Mouse (Mus musculus) limb, embryonic 11.5 days (tissue): ENCODE data around the gene Gnat1. TPM values are rescaled to one million over a fixed set of nuclear protein-coding genes. Genes with fewer than 3 reads are reported as not detected.
A peak's percentile ranks its signal among the peaks of the same experiment; 100 is the strongest.
"Not testable (repeated sequence)": the region's sequence is repeated elsewhere in the genome, so short reads cannot be mapped to it uniquely, and the experiment has no call there.

Experiments used
- ATAC-seq: fragments of 200-750 bp; cut with Nextera tagmentation; 2 replicates; pipeline ENCODE4 v1.8.0; 2017; ENCODE audit warnings: low read depth; ENCODE audit not compliant: insufficient number of reproducible peaks, low FRiP score, low TSS enrichment
- DNase-seq: peaks from one replicate; pipeline ENCODE4 v3.0.0-alpha.2; 2015; ENCODE audit warnings: low spot score
- H3K27ac ChIP-seq: fragments of 300-500 bp; sonication (generic); replicated peaks from 2 replicates; pipeline ENCODE4 v1.5.1; 2014; ENCODE audit warnings: low read depth, mild to moderate bottlenecking, low read length
- H3K27me3 ChIP-seq: fragments of 300-500 bp; sonication (generic); 2 replicates; pipeline ENCODE4 v1.6.1; 2014; ENCODE audit warnings: mild to moderate bottlenecking, low read length, mixed read lengths; ENCODE audit not compliant: control insufficient read depth, insufficient read depth
- H3K36me3 ChIP-seq: fragments of 300-500 bp; sonication (generic); 2 replicates; pipeline ENCODE4 v1.6.1; 2014; ENCODE audit warnings: mild to moderate bottlenecking, low read length, moderate library complexity, mixed read lengths; ENCODE audit not compliant: control insufficient read depth, insufficient read depth
- H3K4me1 ChIP-seq: fragments of 300-500 bp; sonication (generic); 2 replicates; pipeline ENCODE4 v1.6.1; 2014; ENCODE audit warnings: low read length, mixed read lengths; ENCODE audit not compliant: control insufficient read depth, insufficient read depth
- H3K4me2 ChIP-seq: fragments of 300-500 bp; sonication (generic); 2 replicates; pipeline ENCODE4 v1.6.1; 2014; ENCODE audit warnings: low read depth, mild to moderate bottlenecking, moderate library complexity; ENCODE audit not compliant: severe bottlenecking
- H3K4me3 ChIP-seq: fragments of 300-500 bp; sonication (generic); 2 replicates; pipeline ENCODE4 v1.5.1; 2014; ENCODE audit warnings: low read depth, low read length
- H3K9ac ChIP-seq: fragments of 300-500 bp; sonication (generic); 2 replicates; pipeline ENCODE4 v1.6.1; 2014; ENCODE audit warnings: mild to moderate bottlenecking, low read length
- H3K9me3 ChIP-seq: fragments of 300-500 bp; sonication (generic); 2 replicates; pipeline ENCODE4 v1.6.1; 2016; ENCODE audit warnings: low read length; ENCODE audit not compliant: control insufficient read depth
- WGBS: fragments of 180-500 bp; shearing (Covaris S2); extraction: QIAGEN DNeasy Blood & Tissue Kit; methylation state at CpG from one replicate; pipeline ENCODE4 v1.1.7; 2014; 5-methylcytosine and 5-hydroxymethylcytosine counted together
- polyA plus RNA-seq: library from polyadenylated mRNA; unstranded; fragments of >200 nt; fragmentation: Nextera tagmentation; extraction: Ambion mirVana; gene quantifications from 2 replicates; pipeline ENCODE4 v1.2.1, GENCODE M21; 2014

Gene Gnat1
- polyA plus RNA-seq, 1 experiment from 2014 or later, result 1.7 TPM

DNA sequence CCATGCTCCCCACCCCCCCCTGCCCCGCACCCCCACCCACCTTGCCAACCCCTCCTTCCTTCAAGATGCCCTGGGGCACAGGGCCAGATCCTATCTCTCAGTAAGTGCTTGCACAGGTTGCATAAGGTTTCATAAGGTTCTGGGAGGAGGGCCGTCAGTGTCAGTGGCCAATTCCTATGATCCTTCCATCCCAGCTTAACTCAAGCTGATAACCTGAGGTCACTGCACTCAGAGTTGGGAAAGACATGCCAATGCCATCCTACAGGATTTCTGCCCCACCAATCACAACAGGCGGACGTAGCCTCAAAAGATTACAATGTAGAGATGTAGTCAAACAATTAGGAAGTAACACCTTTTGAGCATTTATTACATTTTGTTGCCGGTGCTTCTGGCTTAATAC lies 8.9 kb upstream of the Gnat1 start:
- H3K9ac ChIP-seq, result no peak overlapping the region
- 90% methylated on average over 5 of the region's 5 CpGs for WGBS
- DNase-seq, result no peak
- ATAC-seq, result no peak
- H3K4me3 ChIP-seq, result no peak overlapping the region
- no peaks in the 10 kb centered on the region for H3K9me3 ChIP-seq
- H3K4me2 ChIP-seq, result no peak overlapping the region
- H3K27ac ChIP-seq, result no peak overlapping the region
- H3K27me3 ChIP-seq, result no peaks in the 10 kb centered on the region
- H3K4me1 ChIP-seq, result no peaks in the 10 kb centered on the region
- H3K36me3 ChIP-seq, result peaks cover 33% of the 10 kb centered on the region

DNA sequence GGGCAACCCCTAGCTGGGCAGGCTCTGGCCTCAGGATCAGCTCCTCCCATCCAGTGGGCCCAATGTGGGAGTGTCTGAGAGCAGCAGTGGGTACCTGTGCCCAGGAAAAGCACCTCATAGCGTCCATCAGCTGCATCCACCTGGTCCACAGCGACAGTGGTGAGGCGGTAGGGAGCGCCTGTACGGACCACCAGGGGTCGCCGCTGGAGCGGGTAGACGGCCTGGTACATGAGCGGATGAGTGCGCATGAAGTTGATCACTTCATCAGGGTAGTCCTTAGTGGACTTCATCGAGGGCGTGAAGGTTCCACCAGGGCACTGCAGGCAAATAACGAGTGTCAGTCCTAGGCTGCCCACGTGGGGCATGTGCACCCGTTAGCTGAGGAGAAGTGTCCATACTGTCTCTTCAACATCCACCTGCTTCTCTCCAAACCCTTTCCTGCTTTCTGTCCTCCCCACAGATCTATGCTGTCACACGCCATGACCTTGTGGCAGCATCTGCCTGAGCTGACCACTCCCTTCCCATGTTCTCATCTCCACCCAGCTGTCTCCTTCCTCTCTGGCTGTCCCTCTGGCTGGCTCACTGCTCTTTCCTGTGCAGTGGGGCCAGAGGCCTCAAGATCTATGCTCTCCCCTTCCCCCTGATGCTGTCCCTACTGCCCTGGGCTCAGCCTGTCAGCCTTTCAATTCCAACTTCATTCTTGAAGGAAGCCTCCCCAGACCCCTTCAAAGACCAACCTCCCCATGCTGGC lies 5.9 kb upstream of the Gnat1 start:
- WGBS, result 36% methylated on average over 17 of the region's 17 CpGs
- peak; percentile 81 for DNase-seq
- ATAC-seq, result no peak
- H3K36me3 ChIP-seq, result peaks cover 28% of the 10 kb centered on the region
- H3K9ac ChIP-seq, result no peak overlapping the region
- no peaks in the 10 kb centered on the region for H3K4me1 ChIP-seq
- no peaks in the 10 kb centered on the region for H3K27me3 ChIP-seq
- no peak overlapping the region for H3K4me3 ChIP-seq
- H3K4me2 ChIP-seq, result no peak overlapping the region
- no peak overlapping the region for H3K27ac ChIP-seq
- no peaks in the 10 kb centered on the region for H3K9me3 ChIP-seq

DNA sequence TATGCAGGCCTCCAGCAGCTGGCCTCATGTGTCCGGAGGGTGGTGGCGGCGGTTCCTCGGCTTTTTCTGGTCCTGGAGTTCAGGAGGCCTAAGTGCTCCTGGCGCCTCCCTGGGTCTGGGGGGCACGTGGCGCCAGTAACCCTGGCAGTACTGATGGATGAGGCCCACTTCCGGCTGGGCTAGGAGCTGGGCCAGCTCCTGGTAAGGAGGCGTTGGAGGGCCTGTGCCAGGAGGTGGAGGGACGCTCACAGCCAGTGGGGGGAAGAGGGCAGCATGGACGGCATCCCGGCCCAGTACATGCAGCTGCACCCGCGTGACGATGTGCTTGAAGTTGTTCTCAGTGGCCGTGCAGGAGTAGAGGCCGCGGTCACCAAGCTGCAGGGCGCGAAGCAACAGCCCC lies 2.9 kb upstream of the Gnat1 start:
- H3K27me3 ChIP-seq, result peaks cover 2% of the 10 kb centered on the region
- no peak overlapping the region for H3K27ac ChIP-seq
- DNase-seq (no peak), ATAC-seq (no peak)
- H3K4me2 ChIP-seq, result no peak overlapping the region
- H3K9ac ChIP-seq, result no peak overlapping the region
- H3K36me3 ChIP-seq, result peaks cover 20% of the 10 kb centered on the region
- no peak overlapping the region for H3K4me3 ChIP-seq
- WGBS, result 86% methylated on average over 20 of the region's 20 CpGs
- no peaks in the 10 kb centered on the region for H3K4me1 ChIP-seq
- no peaks in the 10 kb centered on the region for H3K9me3 ChIP-seq

DNA sequence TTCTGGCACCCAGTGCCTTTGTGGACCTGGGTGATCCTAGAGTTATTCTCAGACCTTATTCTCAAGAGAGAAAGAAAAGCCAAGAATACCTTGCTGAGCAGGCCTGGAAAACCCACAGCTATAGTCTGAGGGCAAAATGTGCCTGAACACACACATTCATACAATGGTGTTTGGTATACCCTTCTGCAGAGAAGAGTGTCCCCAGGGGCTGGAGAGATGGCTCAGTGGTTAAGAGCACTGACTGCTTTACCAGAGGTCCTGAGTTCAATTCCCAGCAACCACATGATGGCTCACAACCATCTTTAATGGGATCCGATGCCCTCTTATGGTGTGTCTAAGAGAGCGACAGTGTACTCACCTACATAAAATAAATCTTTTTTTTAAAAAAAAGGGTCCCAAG lies 651 bp downstream of the Gnat1 start:
- Histone ChIP-seq H3K4me1 (0 out of 2 replicates have a peak, but pooled peaks cover 3% of the 10 kb centered on the region), H3K27me3 (peaks cover 17% of the 10 kb centered on the region), H3K27ac (no peak overlapping the region), H3K9ac (no peak overlapping the region), H3K4me3 (no peak overlapping the region), H3K4me2 (no peak overlapping the region), H3K9me3 (no peaks in the 10 kb centered on the region), H3K36me3 (peaks cover 12% of the 10 kb centered on the region)
- WGBS, result 95% methylated on average over 2 of the region's 2 CpGs
- ATAC-seq, result no peak
- DNase-seq, result no peak

DNA sequence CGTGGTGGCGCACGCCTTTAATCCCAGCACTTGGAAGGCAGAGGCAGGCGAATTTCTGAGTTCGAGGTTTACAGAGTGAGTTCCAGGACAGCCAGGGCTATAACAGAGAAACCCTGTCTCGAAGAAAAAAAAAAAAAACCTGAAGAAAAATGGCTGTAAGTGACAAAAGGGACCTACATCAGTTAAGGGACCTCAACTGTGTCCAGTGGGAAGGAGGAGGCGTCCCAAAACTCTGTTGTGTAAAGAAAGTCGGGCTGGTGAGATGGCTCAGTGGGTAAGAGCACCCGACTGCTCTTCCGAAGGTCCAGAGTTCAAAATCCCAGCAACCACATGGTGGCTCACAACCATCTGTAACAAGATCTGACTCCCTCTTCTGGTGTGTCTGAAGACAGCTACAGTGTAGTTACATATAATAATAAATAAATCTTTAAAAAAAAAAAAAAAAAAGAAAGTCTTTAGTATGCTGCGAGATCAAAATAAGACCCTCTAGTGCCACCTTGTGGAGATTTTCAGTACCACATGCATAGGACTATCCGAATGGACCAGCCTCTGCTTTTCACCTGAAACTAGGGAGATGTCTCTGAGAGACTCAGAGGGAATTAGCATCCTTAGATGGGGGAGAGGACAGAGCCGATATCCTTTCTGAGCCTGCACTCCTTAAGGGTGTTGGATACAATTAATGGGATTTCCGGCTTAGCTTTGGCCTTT lies 1.5 kb downstream of the Gnat1 start:
- not testable (repeated sequence) for H3K4me2 ChIP-seq, H3K4me1 ChIP-seq, H3K9me3 ChIP-seq, H3K9ac ChIP-seq, H3K4me3 ChIP-seq, H3K27ac ChIP-seq, H3K36me3 ChIP-seq, ATAC-seq
- peaks cover 17% of the 10 kb centered on the region for H3K27me3 ChIP-seq
- peak; percentile 87 for DNase-seq
- WGBS, result 36% methylated on average over 14 of the region's 14 CpGs

DNA sequence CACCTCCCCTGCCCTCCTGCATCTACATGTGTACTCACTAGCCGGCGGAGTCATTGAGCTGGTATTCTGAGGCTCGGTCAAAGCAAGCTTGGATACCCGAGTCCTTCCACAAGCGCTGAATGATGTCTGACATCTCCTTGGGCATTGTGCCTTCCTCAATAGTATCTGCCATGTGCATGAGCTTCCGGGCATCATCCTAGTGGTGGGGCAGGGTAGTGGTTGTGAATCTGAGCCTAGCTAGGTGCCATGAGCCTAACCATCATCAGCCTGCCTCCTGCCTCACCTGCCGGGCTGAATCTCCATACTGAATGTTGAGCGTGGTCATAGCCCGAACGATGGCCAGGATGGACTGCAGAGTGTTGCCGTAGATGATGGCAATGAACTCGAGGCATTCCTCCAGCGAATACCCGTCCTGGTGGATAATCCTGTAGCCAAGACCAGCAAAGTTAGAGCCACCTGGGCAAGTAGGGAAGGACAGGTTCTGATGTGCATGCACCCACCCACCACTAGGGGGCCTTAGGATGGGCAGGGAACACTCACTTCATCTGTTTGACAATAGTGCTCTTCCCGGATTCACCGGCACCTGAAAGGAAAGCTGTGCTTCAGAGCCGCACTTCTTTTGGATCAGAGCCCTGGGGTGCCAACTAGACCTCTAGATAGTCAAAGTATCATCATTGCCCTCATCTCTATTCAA lies 2.3 kb downstream of the Gnat1 start:
- WGBS, result 17% methylated on average over 17 of the region's 17 CpGs
- peaks cover 17% of the 10 kb centered on the region for H3K27me3 ChIP-seq
- DNase-seq, result peak; percentile 72
- H3K4me2 ChIP-seq, result no peak overlapping the region
- H3K4me3 ChIP-seq, result no peak overlapping the region
- 0 out of 2 replicates have a peak, but pooled peaks cover 3% of the 10 kb centered on the region for H3K4me1 ChIP-seq
- ATAC-seq, result no peak
- H3K36me3 ChIP-seq, result peaks cover under 1% of the 10 kb centered on the region; the same call in 1 of the 2 replicates
- no peak overlapping the region for H3K27ac ChIP-seq
- no peak overlapping the region for H3K9ac ChIP-seq
- no peaks in the 10 kb centered on the region for H3K9me3 ChIP-seq

DNA sequence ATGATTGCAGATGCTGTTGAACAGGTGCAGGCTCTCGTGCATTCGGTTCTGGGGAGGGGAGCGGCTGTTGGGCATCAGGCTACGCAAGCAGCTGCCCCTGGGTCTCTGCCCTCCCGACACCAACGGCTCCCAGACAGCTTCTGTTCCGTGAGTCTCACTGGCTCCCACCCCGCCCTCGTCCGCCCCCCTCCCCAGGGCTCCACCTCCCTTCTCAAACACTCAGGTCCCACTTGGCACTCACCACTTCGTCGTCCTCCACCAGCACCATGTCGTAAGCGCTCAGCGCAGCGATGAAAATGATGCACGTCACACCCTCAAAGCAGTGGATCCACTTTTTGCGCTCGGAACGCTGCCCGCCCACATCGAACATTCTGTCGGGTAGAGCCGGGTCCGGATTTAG lies 3.2 kb downstream of the Gnat1 start:
- Histone ChIP-seq H3K9me3 (no peaks in the 10 kb centered on the region), H3K4me1 (0 out of 2 replicates have a peak, but pooled peaks cover 3% of the 10 kb centered on the region), H3K4me2 (peak overlapping the region; percentile 64), H3K27me3 (peaks cover 17% of the 10 kb centered on the region), H3K9ac (no peak overlapping the region), H3K4me3 (peak overlapping the region; percentile 28), H3K27ac (no peak overlapping the region), H3K36me3 (no peaks in the 10 kb centered on the region)
- DNase-seq (no peak), ATAC-seq (0 out of 2 replicates have a peak, but pooled peaks have one; percentile 16)
- whole genome bisulfite sequencing, result 2% methylated on average over 24 of the region's 25 CpGs

DNA sequence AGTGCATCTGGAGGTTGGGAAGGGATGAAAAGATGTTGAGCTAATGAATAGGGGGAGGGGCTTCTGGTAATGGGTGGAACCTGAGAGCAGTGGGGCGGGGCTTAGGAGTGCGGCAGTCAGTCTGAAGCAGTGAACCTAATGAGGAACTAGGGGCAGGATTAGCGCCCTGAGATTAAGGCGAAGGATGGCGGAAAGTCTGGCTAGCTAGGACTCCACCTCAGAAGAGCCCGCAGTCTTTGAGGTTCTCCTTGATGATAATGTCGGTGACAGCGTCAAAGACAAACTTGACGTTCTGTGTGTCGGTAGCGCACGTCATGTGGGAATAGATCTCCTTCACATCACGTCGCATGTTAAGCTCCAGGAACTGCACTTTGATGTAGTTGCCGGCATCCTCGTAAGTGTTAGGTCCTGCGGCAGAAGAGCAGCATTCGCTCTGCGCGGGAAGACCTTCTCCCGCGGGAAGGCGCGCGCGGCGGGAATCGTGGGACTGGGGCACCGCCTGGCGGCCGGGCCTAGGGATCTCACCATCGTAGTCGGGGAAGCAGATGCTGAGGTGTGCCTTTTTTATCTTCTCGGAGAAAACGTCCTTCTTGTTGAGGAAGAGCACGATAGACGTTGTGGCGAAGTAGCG lies 3.7 kb downstream of the Gnat1 start:
- 0 out of 2 replicates have a peak, but pooled peaks cover 3% of the 10 kb centered on the region for H3K4me1 ChIP-seq
- no peak overlapping the region for H3K27ac ChIP-seq
- no peak; the same call in 1 of the 2 replicates for ATAC-seq
- H3K4me3 ChIP-seq, result peak overlapping the region; percentile 28
- peaks cover 17% of the 10 kb centered on the region for H3K27me3 ChIP-seq
- no peaks in the 10 kb centered on the region for H3K36me3 ChIP-seq
- no peaks in the 10 kb centered on the region for H3K9me3 ChIP-seq
- no peak overlapping the region for H3K9ac ChIP-seq
- WGBS, result under 1% methylated on average over 39 of the region's 39 CpGs
- peak overlapping the region; percentile 64 for H3K4me2 ChIP-seq
- DNase-seq, result peak; percentile 87
